Mouse (Mus musculus) brain, embryonic 14.5 days (tissue): Measurements from ENCODE around the gene Gm28372.
A peak's percentile ranks its signal among the peaks of the same experiment; 100 is the strongest.

Experiments used
- CTCF ChIP-seq: fragments of 200-500 bp; IDR thresholded peaks from 2 replicates; pipeline ENCODE4 v1.5.1; 2012; ENCODE audit warnings: inconsistent platforms, mild to moderate bottlenecking, moderate library complexity, borderline replicate concordance; ENCODE audit not compliant: insufficient read depth, insufficient read length; ENCODE audit errors: extremely low read depth
- POLR2A ChIP-seq: fragments of 200-500 bp; IDR thresholded peaks from 2 replicates; pipeline ENCODE4 v1.6.1; 2012; ENCODE audit warnings: mild to moderate bottlenecking, inconsistent platforms, borderline replicate concordance; ENCODE audit not compliant: poor library complexity, insufficient read depth, insufficient read length, severe bottlenecking; ENCODE audit errors: extremely low read depth

GRCm38 (mm10) chr2:130433152-130433551, 28.1 kb downstream of the Gm28372 start:
- TF ChIP-seq CTCF (peak; percentile 70; the same call in 1 of the 2 replicates), POLR2A (no peak)
